Mouse (Mus musculus) layer of hippocampus, postnatal 14 days (tissue): Measurements from ENCODE around the gene 4930415L06Rik. TPM values are rescaled to one million over a fixed set of nuclear protein-coding genes. Genes with fewer than 3 reads are reported as not detected.
A peak's percentile ranks its signal among the peaks of the same experiment; 100 is the strongest.

Experiments
- DNase-seq, 2 experiments: peaks; one replicate each; pipeline ENCODE4 v3.0.0; 2021 to 2022; ENCODE audit warnings: low spot score in 2 of 2, mixed read lengths in 1 of 2
- long read RNA-seq, 2 experiments: library from polyadenylated mRNA; stranded (forward); transcript quantifications; one replicate each; pipeline ENCODE4 v2.0.0; 2021
- total RNA-seq, 2 experiments: library from RNA; stranded (reverse); gene quantifications; 2 replicates each; pipeline ENCODE4 v1.2.3; 2021

Gene 4930415L06Rik
- not detected for total RNA-seq
- long read RNA-seq, experiment 1, result 0 reads
- long read RNA-seq, experiment 2, result 0 reads

GRCm38 (mm10) chrX:89932752-89933151 lies at the start of gene 4930415L06Rik:
4930415L06Rik (minus strand) TSS chrX:89932852.
- no peak for DNase-seq

GRCm38 (mm10) chrX:89978621-89979020 lies 46.0 kb upstream of the 4930415L06Rik start:
- peak; percentile 2 to 52 for DNase-seq

GRCm38 (mm10) chrX:89904871-89905270 lies 27.8 kb downstream of the 4930415L06Rik start:
- no peak for DNase-seq

Other genes starting within 250 kb of the 4930415L06Rik start
- not detected for gene 4932429P05Rik, start 180.6 kb downstream of the 4930415L06Rik start, total RNA-seq